Mouse (Mus musculus): Measurements from ENCODE around the gene Dlx1. TPM values are rescaled to one million over a fixed set of nuclear protein-coding genes. Genes with fewer than 3 reads are reported as not detected.

Gene Dlx1
- polyA plus RNA-seq, 1 experiment from 2014 or later = 2.1 TPM

DNA sequence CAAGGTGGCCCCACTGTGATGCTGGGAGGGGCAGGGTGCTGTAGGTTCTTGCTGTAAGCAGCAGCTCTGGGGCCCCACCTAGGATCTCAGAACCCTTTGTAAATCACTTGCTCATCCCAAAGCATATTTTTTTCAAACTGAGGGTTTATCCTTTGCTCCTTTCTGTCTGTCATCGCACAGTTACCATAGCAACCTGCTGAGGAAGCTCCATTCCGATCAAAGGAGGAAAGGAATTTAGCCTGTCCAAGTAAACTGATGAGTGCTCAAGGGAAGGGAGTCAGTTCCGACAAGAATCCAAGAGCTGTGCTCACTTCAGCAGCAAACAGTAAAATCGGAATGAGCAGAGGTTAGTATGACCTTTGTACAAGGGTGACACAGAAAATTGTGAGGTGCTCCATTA is 32.9 kb upstream of the Dlx1 start:
- no peak overlapping the region for H3K4me2 ChIP-seq
- no peak overlapping the region for H3K9ac ChIP-seq (ENCODE audit: low read depth, low read length)
- no peak overlapping the region for H3K27ac ChIP-seq (ENCODE audit: low read depth, low read length)
- H3K9me3 ChIP-seq (replicated peaks; ENCODE audit: control insufficient read depth, low read length) = no peaks in the 10 kb centered on the region
- WGBS (ENCODE audit: insufficient replicate concordance) = 37% methylated on average over 4 of the region's 4 CpGs
- H3K4me1 ChIP-seq (ENCODE audit: control insufficient read depth, insufficient read depth, low read length) = 0 out of 2 replicates have a peak, but pooled peaks cover 2% of the 10 kb centered on the region
- ATAC-seq (replicated peaks; ENCODE audit: insufficient number of reproducible peaks, low FRiP score, low TSS enrichment) = no peak
- H3K4me3 ChIP-seq (ENCODE audit: low read depth, low read length) = no peak overlapping the region
- H3K36me3 ChIP-seq (ENCODE audit: control insufficient read depth, insufficient read depth, low read length) = no peaks in the 10 kb centered on the region
- no peaks in the 10 kb centered on the region for H3K27me3 ChIP-seq (ENCODE audit: control insufficient read depth, insufficient read depth, low read length)

DNA sequence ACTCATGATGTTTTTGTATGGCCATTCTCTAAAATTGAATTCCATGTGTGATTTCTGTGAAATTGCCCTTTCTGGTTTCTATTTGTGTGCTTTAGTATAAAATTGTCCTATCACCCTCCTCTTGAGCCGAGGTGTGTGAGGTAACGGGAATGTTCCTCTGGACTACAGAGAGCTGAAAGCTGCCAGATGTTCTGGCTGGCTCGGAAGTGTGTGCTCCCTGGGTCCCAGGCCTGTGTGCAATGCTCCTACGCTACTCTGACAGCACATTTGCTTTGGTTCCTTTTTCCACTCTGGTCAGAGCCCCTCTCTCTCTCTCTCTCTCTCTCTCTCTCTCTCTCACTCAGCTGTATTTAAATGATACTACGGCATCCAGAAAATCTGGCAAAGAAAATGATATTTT is 30.7 kb upstream of the Dlx1 start:
- H3K9me3 ChIP-seq (replicated peaks; ENCODE audit: control insufficient read depth, low read length) = no peaks in the 10 kb centered on the region
- 0 out of 2 replicates have a peak, but pooled peaks cover 2% of the 10 kb centered on the region for H3K4me1 ChIP-seq (ENCODE audit: control insufficient read depth, insufficient read depth, low read length)
- no peak overlapping the region for H3K4me3 ChIP-seq (ENCODE audit: low read depth, low read length)
- 48% methylated on average over 5 of the region's 5 CpGs for WGBS (ENCODE audit: insufficient replicate concordance)
- no peak overlapping the region for H3K27ac ChIP-seq (ENCODE audit: low read depth, low read length)
- H3K4me2 ChIP-seq = no peak overlapping the region
- H3K36me3 ChIP-seq (ENCODE audit: control insufficient read depth, insufficient read depth, low read length) = no peaks in the 10 kb centered on the region
- no peak for ATAC-seq (replicated peaks; ENCODE audit: insufficient number of reproducible peaks, low FRiP score, low TSS enrichment)
- H3K27me3 ChIP-seq (ENCODE audit: control insufficient read depth, insufficient read depth, low read length) = no peaks in the 10 kb centered on the region
- H3K9ac ChIP-seq (ENCODE audit: low read depth, low read length) = no peak overlapping the region

DNA sequence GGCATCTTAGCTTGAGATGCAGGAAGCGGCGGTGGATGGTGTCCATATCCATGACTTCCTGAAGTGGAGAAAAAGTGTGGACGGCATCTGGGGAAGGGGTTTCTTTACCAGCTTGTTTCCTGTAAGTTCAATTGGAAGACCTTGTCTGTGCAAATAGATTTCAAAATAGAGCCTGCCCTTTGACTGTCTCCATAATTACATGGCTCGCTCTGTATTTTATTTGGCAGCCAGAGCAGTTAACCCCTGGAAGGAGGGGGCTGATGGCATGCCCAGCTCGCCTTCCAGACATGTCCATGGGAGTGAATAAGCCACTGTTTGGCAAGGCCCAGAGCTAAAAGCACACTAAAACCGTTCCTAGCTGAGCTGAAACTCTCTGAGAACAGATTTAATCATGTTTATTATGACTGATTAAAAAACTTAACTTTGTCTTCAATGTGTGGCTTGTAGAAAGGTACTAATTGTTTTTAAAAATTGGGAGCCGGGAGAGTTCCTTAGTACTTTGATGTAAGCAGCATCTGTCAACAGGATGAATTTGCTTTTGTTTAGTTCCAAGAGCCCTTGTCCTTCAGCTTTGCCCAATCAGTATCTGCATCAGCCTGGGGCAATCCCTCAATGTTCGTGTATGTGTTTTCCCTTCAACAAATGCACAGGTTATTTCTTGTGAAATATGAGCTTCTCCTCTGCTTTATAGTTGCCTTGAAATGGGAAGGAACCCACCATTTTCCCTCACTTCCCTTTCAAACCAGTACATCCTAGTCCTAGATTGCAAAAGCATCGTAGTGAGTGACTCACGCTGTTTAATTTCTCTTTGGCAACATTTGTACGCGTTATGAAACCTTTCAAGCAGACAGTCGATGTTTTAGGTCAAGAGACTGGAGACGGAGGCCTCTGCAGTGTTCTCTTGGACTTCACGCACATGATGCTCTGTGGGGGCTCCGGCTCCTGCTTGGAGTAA is 28.4 kb upstream of the Dlx1 start:
- WGBS (ENCODE audit: insufficient replicate concordance) = 77% methylated on average over 16 of the region's 16 CpGs
- no peak overlapping the region for H3K27ac ChIP-seq (ENCODE audit: low read depth, low read length)
- 0 out of 2 replicates have a peak, but pooled peaks cover 2% of the 10 kb centered on the region for H3K4me1 ChIP-seq (ENCODE audit: control insufficient read depth, insufficient read depth, low read length)
- ATAC-seq (replicated peaks; ENCODE audit: insufficient number of reproducible peaks, low FRiP score, low TSS enrichment) = no peak
- no peak overlapping the region for H3K4me3 ChIP-seq (ENCODE audit: low read depth, low read length)
- no peak overlapping the region for H3K4me2 ChIP-seq
- no peaks in the 10 kb centered on the region for H3K9me3 ChIP-seq (replicated peaks; ENCODE audit: control insufficient read depth, low read length)
- H3K9ac ChIP-seq (ENCODE audit: low read depth, low read length) = no peak overlapping the region
- no peaks in the 10 kb centered on the region for H3K27me3 ChIP-seq (ENCODE audit: control insufficient read depth, insufficient read depth, low read length)
- H3K36me3 ChIP-seq (ENCODE audit: control insufficient read depth, insufficient read depth, low read length) = no peaks in the 10 kb centered on the region

DNA sequence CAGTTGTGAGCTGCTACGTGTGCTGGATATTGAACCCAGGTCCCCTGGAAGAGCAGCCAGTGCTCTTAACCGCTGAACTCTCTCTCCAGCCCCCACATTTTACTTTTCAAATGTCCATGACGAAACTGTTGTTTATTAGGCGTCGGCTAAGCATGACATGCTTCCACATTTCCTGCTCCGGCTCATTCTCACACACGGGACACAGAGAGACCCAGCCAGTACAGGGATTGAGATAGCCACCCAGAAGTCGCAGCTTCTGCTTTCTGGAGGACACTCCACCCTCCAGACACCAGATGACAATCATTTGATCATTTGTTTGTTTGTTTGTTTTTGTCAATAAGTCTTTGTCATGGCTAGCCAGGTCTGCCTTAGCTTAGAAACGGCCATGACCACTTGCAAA is 23.1 kb upstream of the Dlx1 start:
- WGBS (ENCODE audit: insufficient replicate concordance) = 67% methylated on average over 9 of the region's 9 CpGs
- H3K4me3 ChIP-seq (ENCODE audit: low read depth, low read length) = no peak overlapping the region
- no peak for ATAC-seq (replicated peaks; ENCODE audit: insufficient number of reproducible peaks, low FRiP score, low TSS enrichment)
- H3K36me3 ChIP-seq (ENCODE audit: control insufficient read depth, insufficient read depth, low read length) = no peaks in the 10 kb centered on the region
- no peaks in the 10 kb centered on the region for H3K4me1 ChIP-seq (ENCODE audit: control insufficient read depth, insufficient read depth, low read length)
- no peak overlapping the region for H3K4me2 ChIP-seq
- H3K27ac ChIP-seq (ENCODE audit: low read depth, low read length) = no peak overlapping the region
- H3K9ac ChIP-seq (ENCODE audit: low read depth, low read length) = no peak overlapping the region
- H3K27me3 ChIP-seq (ENCODE audit: control insufficient read depth, insufficient read depth, low read length) = no peaks in the 10 kb centered on the region
- H3K9me3 ChIP-seq (replicated peaks; ENCODE audit: control insufficient read depth, low read length) = no peaks in the 10 kb centered on the region

DNA sequence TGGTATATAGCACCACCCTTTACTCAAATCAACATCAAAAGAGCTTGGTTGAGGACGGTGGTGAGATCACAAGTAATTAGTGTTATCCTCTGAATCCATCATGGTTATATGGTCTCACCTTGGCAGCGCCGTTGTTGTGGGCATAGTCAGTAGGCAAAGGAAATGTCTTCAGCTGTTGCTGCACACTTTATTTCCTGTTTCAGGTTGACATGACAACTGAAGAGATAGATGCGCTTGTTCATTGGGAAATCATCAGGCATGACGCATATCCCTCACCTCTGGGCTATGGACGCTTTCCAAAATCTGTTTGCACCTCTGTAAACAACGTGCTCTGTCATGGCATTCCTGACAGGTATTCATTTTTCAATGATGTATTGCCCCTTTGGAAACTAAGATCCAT is 16.7 kb upstream of the Dlx1 start:
- Histone ChIP-seq H3K27ac (ENCODE audit: low read depth, low read length) (no peak overlapping the region), H3K4me1 (ENCODE audit: control insufficient read depth, insufficient read depth, low read length) (no peaks in the 10 kb centered on the region), H3K4me3 (ENCODE audit: low read depth, low read length) (no peak overlapping the region), H3K4me2 (no peak overlapping the region), H3K9me3 (replicated peaks; ENCODE audit: control insufficient read depth, low read length) (no peaks in the 10 kb centered on the region), H3K36me3 (ENCODE audit: control insufficient read depth, insufficient read depth, low read length) (no peaks in the 10 kb centered on the region), H3K9ac (ENCODE audit: low read depth, low read length) (no peak overlapping the region), H3K27me3 (ENCODE audit: control insufficient read depth, insufficient read depth, low read length) (no peaks in the 10 kb centered on the region)
- 86% methylated on average over 7 of the region's 7 CpGs for WGBS (ENCODE audit: insufficient replicate concordance)
- no peak for ATAC-seq (replicated peaks; ENCODE audit: insufficient number of reproducible peaks, low FRiP score, low TSS enrichment)

DNA sequence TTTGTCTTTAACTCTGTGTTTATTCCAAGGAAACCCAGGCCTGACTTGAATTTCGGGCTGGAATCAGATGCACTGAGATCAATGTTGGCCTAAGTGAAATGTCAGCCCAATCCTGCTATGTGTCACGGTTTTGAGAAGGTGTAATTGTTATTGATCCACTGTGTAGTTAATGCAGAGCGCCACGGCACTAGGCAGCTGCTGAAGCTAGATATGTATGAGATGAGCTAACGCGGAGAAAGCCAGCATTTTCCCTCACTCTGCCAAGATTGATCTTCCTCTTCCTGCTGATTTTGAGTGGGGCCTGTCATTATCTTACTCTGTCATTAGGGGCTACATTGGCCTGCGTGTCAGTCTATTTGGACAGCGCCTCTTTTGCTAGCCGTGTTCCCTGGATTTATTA is 15.6 kb upstream of the Dlx1 start:
- no peak overlapping the region for H3K4me3 ChIP-seq (ENCODE audit: low read depth, low read length)
- no peaks in the 10 kb centered on the region for H3K27me3 ChIP-seq (ENCODE audit: control insufficient read depth, insufficient read depth, low read length)
- ATAC-seq (replicated peaks; ENCODE audit: insufficient number of reproducible peaks, low FRiP score, low TSS enrichment) = no peak
- H3K9ac ChIP-seq (ENCODE audit: low read depth, low read length) = no peak overlapping the region
- H3K27ac ChIP-seq (ENCODE audit: low read depth, low read length) = no peak overlapping the region
- no peaks in the 10 kb centered on the region for H3K36me3 ChIP-seq (ENCODE audit: control insufficient read depth, insufficient read depth, low read length)
- H3K4me2 ChIP-seq = no peak overlapping the region
- 79% methylated on average over 9 of the region's 9 CpGs for WGBS (ENCODE audit: insufficient replicate concordance)
- H3K9me3 ChIP-seq (replicated peaks; ENCODE audit: control insufficient read depth, low read length) = no peaks in the 10 kb centered on the region
- no peaks in the 10 kb centered on the region for H3K4me1 ChIP-seq (ENCODE audit: control insufficient read depth, insufficient read depth, low read length)

DNA sequence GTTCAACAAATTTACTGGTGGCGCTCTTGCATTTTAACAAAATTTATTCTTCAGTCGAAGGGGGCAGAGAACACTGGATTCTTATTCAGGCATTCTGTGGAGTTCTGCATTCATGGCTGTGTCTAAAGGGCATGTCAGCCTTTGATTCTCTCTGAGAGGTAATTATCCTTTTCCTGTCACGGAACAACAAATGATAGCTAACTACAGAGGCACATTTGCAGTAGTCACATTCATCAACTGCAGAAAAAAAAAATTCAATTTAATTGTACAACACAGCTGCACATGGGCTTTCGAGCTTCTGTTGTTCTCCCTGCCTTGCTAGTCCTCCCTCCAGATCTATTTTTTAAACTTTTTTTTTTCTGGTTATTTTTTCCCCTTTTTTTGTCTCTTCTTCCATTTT is 10.9 kb upstream of the Dlx1 start:
- Histone ChIP-seq H3K4me3 (ENCODE audit: low read depth, low read length) (no peak overlapping the region), H3K4me1 (ENCODE audit: control insufficient read depth, insufficient read depth, low read length) (no peaks in the 10 kb centered on the region), H3K27me3 (ENCODE audit: control insufficient read depth, insufficient read depth, low read length) (0 out of 2 replicates have a peak, but pooled peaks cover 3% of the 10 kb centered on the region), H3K9ac (ENCODE audit: low read depth, low read length) (no peak overlapping the region), H3K36me3 (ENCODE audit: control insufficient read depth, insufficient read depth, low read length) (no peaks in the 10 kb centered on the region), H3K27ac (ENCODE audit: low read depth, low read length) (no peak overlapping the region), H3K9me3 (replicated peaks; ENCODE audit: control insufficient read depth, low read length) (no peaks in the 10 kb centered on the region), H3K4me2 (no peak overlapping the region)
- no peak for ATAC-seq (replicated peaks; ENCODE audit: insufficient number of reproducible peaks, low FRiP score, low TSS enrichment)
- WGBS (ENCODE audit: insufficient replicate concordance) = 72% methylated on average over 4 of the region's 4 CpGs

DNA sequence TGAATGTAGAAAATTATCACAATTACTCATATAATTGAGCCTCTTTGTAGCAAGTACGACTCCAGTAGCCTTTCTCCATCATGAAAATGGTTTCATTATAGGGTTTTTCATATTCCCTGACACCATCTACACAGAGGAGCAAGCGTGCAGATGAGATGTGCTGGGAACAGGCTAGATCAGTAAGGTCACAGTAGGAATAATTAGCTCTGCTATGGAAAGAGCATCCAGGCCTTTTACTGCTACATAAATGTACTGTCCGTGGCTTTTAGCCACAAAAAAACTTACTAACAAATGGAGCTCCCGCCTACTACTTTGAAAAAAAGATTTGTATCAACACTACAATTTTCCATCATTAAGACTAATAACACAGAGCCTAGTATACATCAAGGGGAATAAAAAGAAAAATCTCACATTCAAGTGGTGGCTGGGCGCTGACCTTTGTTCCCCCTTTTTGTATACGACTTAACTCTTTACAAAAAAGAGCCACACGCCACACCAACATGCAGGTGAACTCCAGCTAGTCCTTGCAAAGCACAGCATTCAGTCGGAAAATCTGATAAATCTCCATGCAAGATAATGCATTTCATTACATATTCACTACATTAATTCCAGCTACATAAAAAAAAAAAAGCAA is 10.3 kb upstream of the Dlx1 start:
- ATAC-seq (replicated peaks; ENCODE audit: insufficient number of reproducible peaks, low FRiP score, low TSS enrichment) = no peak
- Histone ChIP-seq H3K9ac (ENCODE audit: low read depth, low read length) (no peak overlapping the region), H3K9me3 (replicated peaks; ENCODE audit: control insufficient read depth, low read length) (no peaks in the 10 kb centered on the region), H3K27ac (ENCODE audit: low read depth, low read length) (no peak overlapping the region), H3K4me2 (no peak overlapping the region), H3K4me3 (ENCODE audit: low read depth, low read length) (no peak overlapping the region), H3K4me1 (ENCODE audit: control insufficient read depth, insufficient read depth, low read length) (no peaks in the 10 kb centered on the region), H3K27me3 (ENCODE audit: control insufficient read depth, insufficient read depth, low read length) (peaks cover 3% of the 10 kb centered on the region; the same call in 1 of the 2 replicates), H3K36me3 (ENCODE audit: control insufficient read depth, insufficient read depth, low read length) (no peaks in the 10 kb centered on the region)
- whole genome bisulfite sequencing (ENCODE audit: insufficient replicate concordance) = 80% methylated on average over 8 of the region's 8 CpGs
